Mouse (Mus musculus) stomach, adult 2 months (tissue): ENCODE data around the gene Nepn. TPM values are rescaled to one million over a fixed set of nuclear protein-coding genes. Genes with fewer than 3 reads are reported as not detected.

ENCODE experiments used
- polyA plus RNA-seq: library from polyadenylated mRNA; depleted of rRNA; stranded (reverse); fragments of >200 nt; gene quantifications from 2 replicates; pipeline ENCODE4 v1.2.3, GENCODE M21; 2012; rRNA removed

Gene Nepn
- not detected in 2 replicates for polyA plus RNA-seq

DNA sequence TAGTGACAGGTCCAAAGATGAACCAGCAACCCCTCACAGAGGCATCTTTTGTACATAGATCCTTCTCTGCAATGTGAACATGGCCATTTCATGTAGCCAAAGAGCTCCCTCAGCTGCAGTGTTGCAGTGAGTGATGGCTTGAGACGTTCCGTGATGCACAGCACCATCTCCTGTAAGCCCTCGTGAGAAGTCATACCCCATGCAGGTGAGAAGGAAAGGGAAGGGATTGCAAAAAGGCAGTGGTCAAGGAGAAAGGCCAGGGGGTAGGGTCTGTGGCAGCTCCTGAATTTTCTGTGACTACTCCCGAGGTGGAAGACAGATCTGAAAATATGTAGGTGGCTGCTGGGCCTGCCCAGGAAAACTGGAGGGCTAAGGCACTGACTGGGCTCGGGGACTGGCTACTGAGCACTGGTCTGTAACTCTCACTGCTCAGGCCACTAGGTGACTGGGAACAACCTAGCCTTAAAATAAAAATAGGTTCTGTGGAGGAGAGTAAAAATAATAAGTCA, at the start of gene Nepn:
Gene Nepn, plus strand, starts transcription at position 51 of the 509 bp plus-strand sequence.

GRCm38 (mm10) chr10:52358467-52358866, 30.3 kb upstream of the Nepn start, which contains the start of gene Gm26741:
TSS of gene Gm26741 (plus strand) at chr10:52358767.

DNA sequence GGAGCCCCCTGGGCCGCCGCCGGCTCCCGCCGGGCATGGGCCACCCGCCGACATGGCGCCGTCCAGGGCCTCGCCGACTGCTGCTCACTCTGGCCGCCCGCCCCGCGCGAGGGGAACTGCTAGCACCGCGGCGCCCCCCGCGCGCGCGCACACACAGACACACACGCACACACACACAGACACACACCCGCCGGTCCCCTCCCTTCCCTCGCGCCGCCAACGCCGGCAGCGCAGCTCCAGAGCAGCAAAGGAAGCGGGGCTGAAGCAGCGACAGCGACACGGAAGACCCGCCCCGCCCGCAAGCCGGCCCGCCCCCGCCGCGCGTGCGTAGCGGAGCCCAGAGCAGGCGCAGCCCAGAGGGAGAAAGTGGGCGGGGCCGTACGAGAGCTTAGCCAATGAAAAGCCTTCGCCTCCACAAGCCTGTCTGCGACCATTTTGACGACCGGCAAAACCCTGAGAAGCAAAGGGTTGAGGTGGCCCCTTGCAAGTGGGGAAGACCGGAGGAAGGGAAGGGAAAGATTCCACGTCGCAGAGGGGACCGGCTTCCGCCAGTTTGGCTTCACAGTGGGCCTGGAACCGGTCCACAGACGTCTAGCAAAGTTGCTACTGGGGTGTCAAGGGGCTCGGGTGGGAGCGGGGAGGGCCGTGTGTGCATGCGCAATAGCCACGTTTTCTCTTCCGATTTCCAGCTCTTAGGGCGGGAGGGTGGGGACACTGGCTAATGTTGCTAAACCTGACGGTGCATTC, 6.8 kb upstream of the Nepn start, which contains the start of gene Gopc:
Gene Gopc, minus strand, starts transcription at position 280 of the 747 bp plus-strand sequence.

GRCm38 (mm10) chr10:52417299-52417997, 28.7 kb downstream of the Nepn start, which contains the start of gene Nus1:
TSS of gene Nus1 (plus strand) at chr10:52417547.

Other genes starting within 250 kb of the Nepn start
- 0.01 TPM in 1 of 2 replicates, not detected in the other for gene Ros1, start 193.7 kb upstream of the Nepn start, polyA plus RNA-seq
- 7.6 and 10.1 TPM in 2 replicates for gene Dcbld1, start 155.4 kb upstream of the Nepn start, polyA plus RNA-seq
- gene Gm26741, start 30.2 kb upstream of the Nepn start, polyA plus RNA-seq = not detected in 2 replicates
- gene Gopc, start 6.8 kb upstream of the Nepn start, polyA plus RNA-seq = 1.00 and 1.4 TPM in 2 replicates
- gene Nus1, start 28.6 kb downstream of the Nepn start, polyA plus RNA-seq = 9.1 and 18.9 TPM in 2 replicates